Mouse (Mus musculus): ENCODE measurements around the gene Cntfr. TPM values are rescaled to one million over a fixed set of nuclear protein-coding genes. Genes with fewer than 3 reads are reported as not detected.
A peak's percentile ranks its signal among the peaks of the same experiment; 100 is the strongest.

Gene Cntfr
- polyA plus RNA-seq, 2 experiments = 0.17 to 0.75 TPM

- no peak overlapping the region for H3K4me2 ChIP-seq (ENCODE audit: low read depth)
Measured at GRCm38 (mm10) chr4:41628202-41628927, 68.5 kb downstream of the Cntfr start.

GRCm38 (mm10) chr4:41622071-41622470 is 74.8 kb downstream of the Cntfr start:
- Histone ChIP-seq H3K27me3 (ENCODE audit: control insufficient read depth, insufficient read depth, low read length) (no peaks in the 10 kb centered on the region), H3K9me3 (ENCODE audit: control insufficient read depth, low read length) (no peaks in the 10 kb centered on the region), H3K4me3 (ENCODE audit: insufficient read depth in 1 of 2, low read depth in 2 of 2, low read length in 2 of 2) (no peak overlapping the region), H3K27ac (no peak overlapping the region), H3K9ac (replicated peaks) (no peak overlapping the region), H3K4me2 (ENCODE audit: low read depth) (no peak overlapping the region), H3K4me1 (replicated peaks; ENCODE audit: control insufficient read depth in 2 of 2, insufficient read depth in 2 of 2, low read length in 1 of 2) (no peaks in the 10 kb centered on the region), H3K36me3 (replicated peaks; ENCODE audit: control insufficient read depth, insufficient read depth, low read depth) (no peaks in the 10 kb centered on the region)
- TF ChIP-seq CTCF (IDR thresholded peaks at IDR 0.05; ENCODE audit: low read depth) (no peak), EP300 (IDR thresholded peaks at IDR 0.05; ENCODE audit: low read depth) (no peak)
- DNase-seq (ENCODE audit: low read depth in 3 of 3, low spot score in 3 of 3) = no peak
- WGBS (ENCODE audit: insufficient replicate concordance) = 70% methylated on average over 14 of the region's 14 CpGs
- ATAC-seq (ENCODE audit: insufficient read depth) = no peak

More at GRCm38 (mm10) chr4:41628202-41628927, 68.5 kb downstream of the Cntfr start:
- 0 out of 2 replicates have a peak, but pooled peaks have one; percentile 13 for ATAC-seq (ENCODE audit: insufficient read depth)
- no peak overlapping the region for H3K27ac ChIP-seq
- H3K4me1 ChIP-seq (replicated peaks; ENCODE audit: control insufficient read depth in 2 of 2, insufficient read depth in 2 of 2, low read length in 1 of 2) = peaks cover 0 to 7% of the 10 kb centered on the region in 2 experiments; a peak in 1 of 4 replicates
- no peak overlapping the region for H3K4me3 ChIP-seq (ENCODE audit: insufficient read depth in 1 of 2, low read depth in 2 of 2, low read length in 2 of 2)
- no peaks in the 10 kb centered on the region; the same call in 1 of the 2 replicates for H3K27me3 ChIP-seq (ENCODE audit: control insufficient read depth, insufficient read depth, low read length)
- H3K36me3 ChIP-seq (replicated peaks; ENCODE audit: control insufficient read depth, insufficient read depth, low read depth) = no peaks in the 10 kb centered on the region
- DNase-seq (ENCODE audit: low read depth in 3 of 3, low spot score in 3 of 3) = peak in 1 of 3 experiments; percentile 17
- no peak overlapping the region for H3K9ac ChIP-seq (replicated peaks)
- H3K9me3 ChIP-seq (ENCODE audit: control insufficient read depth, low read length) = no peaks in the 10 kb centered on the region
- 11% methylated on average over 8 of the region's 8 CpGs for WGBS (ENCODE audit: insufficient replicate concordance)
- TF ChIP-seq CTCF (IDR thresholded peaks at IDR 0.05; ENCODE audit: low read depth) = no peak
- no peak for TF ChIP-seq EP300 (IDR thresholded peaks at IDR 0.05; ENCODE audit: low read depth)

- ATAC-seq (ENCODE audit: insufficient read depth) = no peak
- H3K4me3 ChIP-seq (ENCODE audit: insufficient read depth in 1 of 2, low read depth in 2 of 2, low read length in 2 of 2) = no peak overlapping the region
- no peak overlapping the region for H3K9ac ChIP-seq (replicated peaks)
- no peaks in the 10 kb centered on the region for H3K9me3 ChIP-seq (ENCODE audit: control insufficient read depth, low read length)
- TF ChIP-seq EP300 (IDR thresholded peaks at IDR 0.05; ENCODE audit: low read depth) (no peak), CTCF (IDR thresholded peaks at IDR 0.05; ENCODE audit: low read depth) (no peak)
- 40% methylated on average over 12 of the region's 12 CpGs for WGBS (ENCODE audit: insufficient replicate concordance)
- DNase-seq (ENCODE audit: low read depth in 3 of 3, low spot score in 3 of 3) = no peak
- H3K27ac ChIP-seq = no peak overlapping the region
- H3K27me3 ChIP-seq (ENCODE audit: control insufficient read depth, insufficient read depth, low read length) = no peaks in the 10 kb centered on the region
- no peaks in the 10 kb centered on the region for H3K36me3 ChIP-seq (replicated peaks; ENCODE audit: control insufficient read depth, insufficient read depth, low read depth)
- no peak overlapping the region for H3K4me2 ChIP-seq (ENCODE audit: low read depth)
- no peaks in the 10 kb centered on the region for H3K4me1 ChIP-seq (replicated peaks; ENCODE audit: control insufficient read depth in 2 of 2, insufficient read depth in 2 of 2, low read length in 1 of 2)
Measured at GRCm38 (mm10) chr4:41618916-41619746, 77.8 kb downstream of the Cntfr start.

GRCm38 (mm10) chr4:41615661-41616599 is 81.0 kb downstream of the Cntfr start:
- DNase-seq (ENCODE audit: low read depth in 3 of 3, low spot score in 3 of 3) (no peak), ATAC-seq (ENCODE audit: insufficient read depth) (no peak)
- TF ChIP-seq EP300 (IDR thresholded peaks at IDR 0.05; ENCODE audit: low read depth) = no peak
- TF ChIP-seq CTCF (IDR thresholded peaks at IDR 0.05; ENCODE audit: low read depth) = no peak
- H3K36me3 ChIP-seq (replicated peaks; ENCODE audit: control insufficient read depth, insufficient read depth, low read depth) = no peaks in the 10 kb centered on the region
- no peak overlapping the region for H3K27ac ChIP-seq
- no peak overlapping the region for H3K4me3 ChIP-seq (ENCODE audit: insufficient read depth in 1 of 2, low read depth in 2 of 2, low read length in 2 of 2)
- 50% methylated on average over 9 of the region's 9 CpGs for WGBS (ENCODE audit: insufficient replicate concordance)
- no peaks in the 10 kb centered on the region for H3K27me3 ChIP-seq (ENCODE audit: control insufficient read depth, insufficient read depth, low read length)
- H3K9ac ChIP-seq (replicated peaks) = no peak overlapping the region
- H3K4me1 ChIP-seq (replicated peaks; ENCODE audit: control insufficient read depth in 2 of 2, insufficient read depth in 2 of 2, low read length in 1 of 2) = no peaks in the 10 kb centered on the region
- H3K4me2 ChIP-seq (ENCODE audit: low read depth) = no peak overlapping the region
- no peaks in the 10 kb centered on the region for H3K9me3 ChIP-seq (ENCODE audit: control insufficient read depth, low read length)
